ENCODE assay signal across 8 mouse cellular contexts in the genomic region with DNA sequence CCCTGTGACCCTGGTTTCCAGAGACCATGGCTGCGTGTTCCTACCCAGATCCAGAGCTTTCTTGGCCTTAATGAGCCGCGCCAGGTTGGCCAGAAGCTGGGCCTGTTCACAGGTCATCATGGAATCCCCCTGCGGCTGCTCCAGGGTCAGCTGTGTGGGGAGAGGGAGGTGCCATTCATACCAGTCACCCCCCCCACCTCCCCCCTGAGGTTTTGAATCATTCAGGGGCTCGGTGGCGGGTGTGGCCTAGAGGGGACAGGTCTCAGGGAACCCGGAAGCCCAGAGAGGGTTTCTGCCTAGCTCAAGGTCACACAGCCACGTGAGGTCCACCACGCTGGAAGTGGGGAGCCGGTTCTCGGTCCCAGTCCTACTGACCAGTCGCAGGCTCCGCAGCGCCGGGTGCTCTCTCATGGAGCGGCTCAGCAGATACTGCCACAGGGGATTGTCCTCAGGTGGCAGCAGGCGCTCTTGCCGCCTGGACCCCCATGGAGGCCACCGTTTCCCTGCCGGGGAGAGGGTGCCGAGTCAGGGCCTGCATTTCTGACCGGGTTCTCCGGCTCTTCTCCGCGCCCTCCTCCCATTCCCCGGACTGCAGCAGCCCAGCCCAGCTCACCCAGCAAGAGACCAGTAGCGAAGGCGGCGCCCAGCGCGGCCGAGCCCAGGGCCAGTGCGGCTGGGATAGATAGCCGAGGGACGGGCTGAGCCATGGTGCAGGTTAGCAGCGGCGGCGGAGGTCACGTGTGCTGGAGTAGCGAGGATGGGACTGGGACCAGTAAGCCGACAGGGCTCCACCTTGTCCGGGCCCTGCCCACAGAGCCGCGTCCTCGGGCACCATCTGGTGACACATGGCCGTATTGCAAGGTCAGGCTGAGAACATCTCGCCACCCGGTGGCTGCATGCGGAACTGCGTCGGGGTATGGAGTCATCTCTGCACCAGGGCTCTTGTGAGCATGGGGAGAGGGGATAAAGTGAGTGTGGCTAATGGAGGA. TPM values are rescaled to one million over a fixed set of nuclear protein-coding genes. Genes with fewer than 3 reads are reported as not detected.
DNase-seq lines count a peak whose midpoint lies in the region; ATAC-seq lines count a peak whose summit lies in the region.

A gene (minus strand): TSS at position 812 of the 989 bp plus-strand sequence.

- H3K27ac ChIP-seq in hindbrain, embryonic 11.5 days (ENCODE audit: low read depth, low read length), result 0 out of 2 replicates have a peak within 1 kb of the TSS, but pooled peaks have one; percentile 39

- peak; percentile 91 for ATAC-seq in hindbrain, embryonic 11.5 days (ENCODE audit: low FRiP score)

- DNase-seq in MN1 (ENCODE audit: low spot score), result peak; percentile 92
- DNase-seq in cerebellum, adult 9-10 months, result peak; percentile 96
- peak; percentile 86 to 98 for DNase-seq in frontal cortex, adult 2 months (ENCODE audit: extremely low spot score in 1 of 2, low spot score in 1 of 2)
- DNase-seq in hindbrain, embryonic 11.5 days (ENCODE audit: low spot score), result peak; percentile 97
- peak; percentile 98 for DNase-seq in layer of hippocampus, postnatal 10 days (ENCODE audit: low spot score in 2 of 2)
- DNase-seq in lung, postnatal 10 days, result peak; percentile 94
- peak; percentile 94 for DNase-seq in ovary, postnatal 36 days (ENCODE audit: low spot score)
- peak; percentile 96 for DNase-seq in thymus, postnatal 25 days

- no peaks in the 10 kb centered on the region for H3K9me3 ChIP-seq in hindbrain, embryonic 11.5 days (ENCODE audit: control insufficient read depth, low read length)

- H3K4me3 ChIP-seq in hindbrain, embryonic 11.5 days (ENCODE audit: low read depth, low read length), result peak within 1 kb of the TSS; percentile 41

- peak within 1 kb of the TSS; percentile 54 for H3K9ac ChIP-seq in hindbrain, embryonic 11.5 days (ENCODE audit: low read depth, low read length)

- under 1% methylated on average over 51 of the region's 51 CpGs for WGBS in hindbrain, embryonic 11.5 days

- H3K27me3 ChIP-seq in hindbrain, embryonic 11.5 days (ENCODE audit: control insufficient read depth, insufficient read depth, low read length), result no peaks in the 10 kb centered on the region

- H3K4me2 ChIP-seq in hindbrain, embryonic 11.5 days (replicated peaks; ENCODE audit: low read depth, low read length), result peak within 1 kb of the TSS; percentile 80

- no peaks in the 10 kb centered on the region; the same call in 1 of the 2 replicates for H3K36me3 ChIP-seq in hindbrain, embryonic 11.5 days (ENCODE audit: control insufficient read depth, insufficient read depth, low read length)

- peaks cover 5% of the 10 kb centered on the region; the same call in 1 of the 2 replicates for H3K4me1 ChIP-seq in hindbrain, embryonic 11.5 days (replicated peaks; ENCODE audit: control insufficient read depth, insufficient read depth, low read length)

RNA-seq across cellular contexts. Expression of the gene that starts here (rescaled TPM):
- polyA plus RNA-seq in frontal cortex, adult 2 months (2012; rRNA removed), result 29.9 and 31.3 TPM in 2 replicates
- 16.8 and 19.2 TPM in 2 replicates for polyA plus RNA-seq in hindbrain, embryonic 11.5 days (2014; fragmentation: Nextera tagmentation; extraction: Ambion mirVana)
- 10 to 100 TPM; 42.1 to 44.5 TPM for total RNA-seq in layer of hippocampus, postnatal 10 days (2021)

Comparison
In these comparisons a context has a peak if more than half of its experiments do, and no peak if none do; other contexts are left out.
1. Peak in every context shown above with its lines: DNase-seq, ATAC-seq, H3K4me3 ChIP-seq and H3K27ac ChIP-seq.